Mouse (Mus musculus) heart, embryonic 12.5 days (tissue): Measurements from ENCODE around the gene Lpin2. TPM values are rescaled to one million over a fixed set of nuclear protein-coding genes. Genes with fewer than 3 reads are reported as not detected.

Experiments used
- ATAC-seq: fragments of 200-750 bp; cut with Nextera tagmentation; 2 replicates; pipeline ENCODE4 v1.8.0; 2017; ENCODE audit warnings: moderate TSS enrichment, moderate library complexity; ENCODE audit not compliant: insufficient number of reproducible peaks, low FRiP score
- H3K27ac ChIP-seq: fragments of 300-500 bp; sonication (generic); 2 replicates; pipeline ENCODE4 v1.5.1; 2016; ENCODE audit warnings: mild to moderate bottlenecking, moderate library complexity; ENCODE audit not compliant: poor library complexity, severe bottlenecking
- H3K27me3 ChIP-seq: fragments of 300-500 bp; sonication (generic); replicated peaks from 2 replicates; pipeline ENCODE4 v1.6.1; 2016; ENCODE audit warnings: mild to moderate bottlenecking, moderate library complexity
- H3K36me3 ChIP-seq: fragments of 300-500 bp; sonication (generic); 2 replicates; pipeline ENCODE4 v1.6.1; 2016; ENCODE audit warnings: mild to moderate bottlenecking, moderate library complexity
- H3K4me1 ChIP-seq: fragments of 300-500 bp; sonication (generic); replicated peaks from 2 replicates; pipeline ENCODE4 v1.6.1; 2016; ENCODE audit warnings: mild to moderate bottlenecking
- H3K4me2 ChIP-seq: fragments of 300-500 bp; sonication (generic); 2 replicates; pipeline ENCODE4 v1.6.1; 2016; ENCODE audit warnings: mild to moderate bottlenecking, moderate library complexity
- H3K4me3 ChIP-seq: fragments of 300-500 bp; sonication (generic); 2 replicates; pipeline ENCODE4 v1.5.1; 2016; ENCODE audit warnings: mild to moderate bottlenecking
- H3K9ac ChIP-seq: fragments of 300-500 bp; sonication (generic); 2 replicates; pipeline ENCODE4 v1.6.1; 2016; ENCODE audit warnings: mild to moderate bottlenecking, moderate library complexity
- H3K9me3 ChIP-seq: fragments of 300-500 bp; sonication (generic); replicated peaks from 2 replicates; pipeline ENCODE4 v1.6.1; 2016; ENCODE audit warnings: mild to moderate bottlenecking, moderate library complexity
- WGBS: fragments of 180-500 bp; shearing (Covaris S2); methylation state at CpG from one replicate; pipeline ENCODE4 v1.1.7; 2016; 5-methylcytosine and 5-hydroxymethylcytosine counted together
- polyA plus RNA-seq: library from polyadenylated mRNA; unstranded; fragments of >200 nt; fragmentation: Nextera tagmentation; extraction: Ambion mirVana; gene quantifications from 2 replicates; pipeline ENCODE4 v1.2.1, GENCODE M21; 2016

Gene Lpin2
- polyA plus RNA-seq, 1 experiment from 2014 or later, result 23.8 TPM

DNA sequence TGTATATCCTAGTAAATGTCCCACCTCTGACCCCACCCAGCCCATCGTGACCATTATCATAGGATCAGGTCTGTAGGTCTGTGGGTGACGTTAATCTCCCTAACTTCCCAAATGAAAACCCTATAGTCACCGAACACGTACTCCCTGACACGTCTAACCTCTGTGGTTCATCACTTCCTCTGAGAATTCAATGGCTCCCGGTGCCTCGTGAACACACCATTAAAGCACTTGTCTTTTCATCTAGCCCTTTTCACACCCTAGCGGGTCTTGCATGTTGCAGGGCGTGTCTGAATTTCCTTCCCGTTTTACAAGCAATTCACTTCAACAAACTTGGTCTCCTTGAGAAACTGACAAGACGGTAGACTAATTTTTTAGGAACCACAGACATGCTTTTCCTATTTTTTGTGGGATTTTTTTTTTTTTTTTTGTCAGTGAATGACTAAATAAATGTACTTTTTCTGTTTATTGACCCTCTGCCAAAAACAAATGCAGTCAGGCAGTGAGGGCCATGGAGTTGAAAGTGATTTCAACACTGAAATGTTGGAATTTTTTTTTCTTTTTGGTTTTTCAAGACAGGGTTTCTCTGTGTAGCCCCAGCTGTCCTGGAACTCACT, 105.9 kb downstream of the Lpin2 start:
- Histone ChIP-seq H3K4me3 (no peak overlapping the region), H3K4me2 (no peak overlapping the region), H3K4me1 (peaks cover 84% of the 10 kb centered on the region), H3K27me3 (no peaks in the 10 kb centered on the region), H3K9me3 (no peaks in the 10 kb centered on the region), H3K27ac (no peak overlapping the region), H3K9ac (no peak overlapping the region), H3K36me3 (no peaks in the 10 kb centered on the region)
- 85% methylated on average over 11 of the region's 11 CpGs for WGBS
- no peak for ATAC-seq

DNA sequence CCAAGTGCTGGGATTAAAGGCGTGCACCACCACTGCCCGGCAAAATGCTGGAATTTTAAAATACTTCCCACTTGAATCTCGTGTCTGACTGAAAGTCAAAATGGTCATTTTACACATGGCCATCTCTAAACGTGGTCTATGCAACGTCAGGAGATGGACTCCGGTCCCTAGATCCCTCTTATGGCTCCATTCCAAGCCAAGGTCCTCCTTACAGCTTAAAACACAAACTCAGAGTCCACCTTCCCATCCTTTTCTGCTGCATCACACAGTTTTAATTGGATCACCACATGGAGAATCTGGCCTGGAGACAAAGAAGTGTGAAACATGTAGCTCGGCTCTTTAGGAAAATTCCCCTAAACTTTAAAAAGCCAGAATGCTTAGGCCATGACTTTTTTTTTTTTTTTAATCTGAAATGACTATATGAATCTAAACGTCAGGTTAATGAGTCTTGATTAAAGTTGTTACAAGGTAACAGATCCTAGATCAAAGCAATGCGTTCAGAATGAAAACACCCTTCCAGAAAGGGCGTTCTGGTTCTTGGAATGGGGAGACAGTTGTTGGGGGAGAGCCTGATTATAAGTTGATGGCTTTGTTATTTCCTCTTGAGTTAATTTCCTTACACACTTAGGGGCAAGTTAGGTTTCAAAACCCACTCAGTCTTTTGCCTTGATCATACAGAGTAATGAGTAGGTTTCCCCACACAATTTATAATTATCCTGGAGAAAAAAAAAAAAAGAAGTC, 106.6 kb downstream of the Lpin2 start:
- no peak overlapping the region for H3K4me2 ChIP-seq
- no peaks in the 10 kb centered on the region for H3K9me3 ChIP-seq
- no peak overlapping the region for H3K27ac ChIP-seq
- no peak for ATAC-seq
- WGBS, result 78% methylated on average over 10 of the region's 10 CpGs
- no peak overlapping the region for H3K9ac ChIP-seq
- H3K27me3 ChIP-seq, result no peaks in the 10 kb centered on the region
- H3K36me3 ChIP-seq, result no peaks in the 10 kb centered on the region
- H3K4me3 ChIP-seq, result no peak overlapping the region
- peaks cover 84% of the 10 kb centered on the region for H3K4me1 ChIP-seq

DNA sequence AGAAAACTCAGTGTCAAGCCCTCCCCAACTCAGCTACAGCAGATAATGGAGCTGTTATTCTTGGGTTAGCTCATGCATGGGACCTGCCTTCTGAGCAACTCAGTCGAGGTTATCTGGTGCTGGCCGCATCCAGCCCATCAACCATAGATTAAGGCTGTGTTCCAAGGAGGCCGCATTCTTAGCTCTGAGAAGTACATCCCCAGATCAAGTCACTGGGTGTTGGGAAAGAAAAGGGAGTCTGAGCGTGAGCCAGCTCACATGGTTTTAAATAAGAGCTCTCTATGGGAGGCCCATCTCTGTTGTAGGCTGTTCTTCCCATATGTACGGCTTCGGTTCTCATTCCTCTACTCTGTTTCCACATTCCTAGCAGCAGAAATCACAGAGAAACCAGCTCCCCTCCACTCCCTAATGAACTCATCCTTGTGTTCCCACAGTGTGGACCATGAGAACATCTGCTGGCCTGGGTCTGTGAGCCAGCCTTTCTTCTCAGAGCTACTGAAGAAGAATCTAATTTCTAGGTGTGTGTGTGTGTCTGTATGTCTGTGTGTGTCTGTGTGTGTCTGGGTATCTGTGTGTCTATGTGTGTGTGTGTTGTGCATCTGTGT, 107.3 kb downstream of the Lpin2 start:
- WGBS, result 29% methylated on average over 6 of the region's 6 CpGs
- peak overlapping the region; percentile 85 for H3K27ac ChIP-seq

DNA sequence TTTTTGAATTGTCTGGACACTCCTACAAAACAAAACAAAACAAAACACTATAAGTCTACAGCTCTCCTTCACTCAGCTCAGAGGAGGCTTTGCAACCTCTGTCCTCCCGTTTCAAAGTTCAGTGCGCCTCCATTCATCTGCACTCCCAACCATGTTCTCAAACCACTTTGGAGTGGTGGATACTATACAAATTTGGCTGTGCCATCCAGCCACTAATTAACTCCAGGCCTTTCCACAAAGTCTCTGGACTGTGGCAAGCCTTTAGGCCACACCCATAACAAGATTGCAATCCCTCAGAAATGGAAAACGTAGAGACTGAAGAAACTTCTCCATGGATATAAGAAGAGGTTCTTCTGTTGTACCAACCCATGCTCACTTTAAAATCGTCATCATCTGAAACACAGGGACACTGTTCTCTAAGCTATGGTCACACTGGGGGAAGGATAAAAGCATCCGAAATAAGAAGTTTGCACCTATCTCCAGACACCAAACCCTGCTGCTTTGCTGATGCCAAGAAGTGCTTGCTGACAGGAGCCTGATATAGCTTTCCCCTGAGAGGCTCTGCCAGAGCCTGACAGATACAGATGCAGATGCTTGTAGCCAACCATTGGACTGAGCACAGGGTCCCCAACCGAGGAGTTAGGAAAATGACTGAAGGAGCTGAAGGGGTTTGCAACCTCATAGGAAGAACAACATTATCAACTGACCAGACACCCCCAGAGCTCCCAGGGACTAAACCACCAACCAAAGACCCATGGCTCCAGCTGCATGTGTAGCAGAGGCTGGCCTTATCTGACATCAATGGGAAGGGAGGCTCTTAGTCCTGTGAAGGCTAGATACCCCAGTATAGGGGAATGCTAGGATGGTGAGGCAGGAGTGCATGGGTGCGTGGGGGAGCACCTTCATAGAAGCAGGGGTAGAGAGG, 108.4 kb downstream of the Lpin2 start:
- Histone ChIP-seq H3K4me3 (no peak overlapping the region; the same call in 1 of the 2 replicates), H3K27me3 (no peaks in the 10 kb centered on the region), H3K9ac (no peak overlapping the region), H3K36me3 (no peaks in the 10 kb centered on the region), H3K27ac (peak overlapping the region; percentile 85), H3K4me1 (peaks cover 69% of the 10 kb centered on the region), H3K4me2 (peak overlapping the region; percentile 48), H3K9me3 (no peaks in the 10 kb centered on the region)
- WGBS, result 27% methylated on average over 7 of the region's 7 CpGs
- peak; percentile 30; the same call in 1 of the 2 replicates for ATAC-seq

More for the DNA sequence above, 107.3 kb downstream of the Lpin2 start:
- H3K4me1 ChIP-seq, result peaks cover 79% of the 10 kb centered on the region
- H3K4me2 ChIP-seq, result no peak overlapping the region
- H3K36me3 ChIP-seq, result no peaks in the 10 kb centered on the region
- H3K9ac ChIP-seq, result peak overlapping the region; percentile 17; the same call in 1 of the 2 replicates
- no peak for ATAC-seq
- H3K9me3 ChIP-seq, result no peaks in the 10 kb centered on the region
- H3K4me3 ChIP-seq, result no peak overlapping the region
- H3K27me3 ChIP-seq, result no peaks in the 10 kb centered on the region

DNA sequence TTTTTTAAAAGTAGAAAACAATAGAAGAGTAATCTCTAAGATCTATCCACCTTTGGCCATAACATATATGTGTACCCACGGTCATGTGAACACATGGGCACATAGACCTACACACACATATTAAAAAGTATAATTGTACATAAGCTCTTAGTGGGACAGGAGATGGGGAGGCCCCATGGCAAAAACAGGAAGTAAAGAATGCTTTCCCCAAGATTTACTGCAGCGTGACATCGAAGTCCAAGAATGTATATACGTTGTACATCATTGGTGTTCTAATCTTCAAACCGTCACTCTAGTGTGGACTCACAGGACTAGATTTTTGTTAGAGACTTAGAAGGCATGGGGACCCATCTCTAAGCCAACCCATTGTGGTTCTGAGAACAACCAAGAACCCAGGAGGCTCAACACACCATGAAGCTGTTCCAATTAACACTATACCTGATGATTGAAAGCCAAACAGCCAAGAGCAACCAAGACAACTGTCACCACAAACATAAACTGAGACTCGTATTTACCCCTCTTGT, 109.6 kb downstream of the Lpin2 start:
- Histone ChIP-seq H3K4me1 (peaks cover 58% of the 10 kb centered on the region), H3K36me3 (no peaks in the 10 kb centered on the region), H3K4me3 (no peak overlapping the region), H3K9me3 (no peaks in the 10 kb centered on the region), H3K27me3 (no peaks in the 10 kb centered on the region), H3K27ac (peak overlapping the region; percentile 85), H3K9ac (no peak overlapping the region), H3K4me2 (no peak overlapping the region)
- WGBS, result 81% methylated on average over 6 of the region's 6 CpGs
- ATAC-seq, result no peak

DNA sequence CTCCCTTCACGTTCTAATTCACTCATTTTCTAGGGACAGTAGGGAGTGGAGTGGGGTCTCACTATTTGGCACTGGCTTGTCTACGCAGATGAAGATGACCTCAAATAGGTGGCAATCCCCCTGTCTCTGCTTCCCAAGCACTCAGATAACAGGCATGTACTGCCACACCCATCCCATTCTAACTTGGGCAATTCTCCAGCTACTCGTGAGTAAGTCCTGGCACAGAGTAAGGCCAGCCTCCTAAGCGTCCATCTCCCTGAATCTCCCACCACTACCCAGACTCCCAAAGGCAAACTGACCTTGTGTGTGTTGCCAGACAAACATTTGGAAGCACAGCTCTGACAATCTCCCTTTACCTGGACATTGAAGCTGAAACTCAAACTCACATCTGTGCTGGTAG, 110.5 kb downstream of the Lpin2 start:
- H3K4me1 ChIP-seq, result peaks cover 50% of the 10 kb centered on the region
- no peaks in the 10 kb centered on the region for H3K36me3 ChIP-seq
- H3K27me3 ChIP-seq, result no peaks in the 10 kb centered on the region
- no peak overlapping the region for H3K9ac ChIP-seq
- WGBS, result 55% methylated on average over 4 of the region's 4 CpGs
- peak overlapping the region; percentile 85 for H3K27ac ChIP-seq
- H3K4me2 ChIP-seq, result no peak overlapping the region
- ATAC-seq, result no peak
- H3K4me3 ChIP-seq, result no peak overlapping the region
- no peaks in the 10 kb centered on the region for H3K9me3 ChIP-seq

DNA sequence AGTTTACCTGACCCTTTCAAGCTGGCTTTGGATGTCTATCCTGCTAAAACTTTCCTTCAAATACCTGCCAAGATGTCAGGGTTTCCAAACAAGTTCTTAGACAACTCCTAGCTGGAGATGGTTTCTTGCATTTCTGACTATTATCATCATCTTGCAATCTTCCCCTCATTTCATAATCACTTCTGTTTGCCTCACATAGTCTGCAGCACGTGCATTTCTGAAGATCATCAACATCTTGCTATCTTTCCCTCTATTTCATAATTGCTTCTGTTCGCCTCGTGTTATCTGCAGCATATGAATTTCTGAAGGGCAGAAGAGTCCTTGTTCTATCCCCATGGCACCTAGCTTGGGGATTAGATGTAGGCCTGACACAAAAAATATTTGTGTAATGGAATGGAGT, 112.2 kb downstream of the Lpin2 start:
- no peak overlapping the region for H3K4me2 ChIP-seq
- H3K27ac ChIP-seq, result no peak overlapping the region
- WGBS, result 78% methylated on average over 3 of the region's 3 CpGs
- ATAC-seq, result no peak
- no peaks in the 10 kb centered on the region for H3K27me3 ChIP-seq
- no peak overlapping the region for H3K4me3 ChIP-seq
- peaks cover 3% of the 10 kb centered on the region; the same call in 1 of the 2 replicates for H3K36me3 ChIP-seq
- H3K4me1 ChIP-seq, result peaks cover 44% of the 10 kb centered on the region
- no peak overlapping the region for H3K9ac ChIP-seq
- no peaks in the 10 kb centered on the region for H3K9me3 ChIP-seq

Other genes starting within 250 kb of the Lpin2 start
- 229 and 241 TPM in 2 replicates for gene Myom1, start 179.9 kb upstream of the Lpin2 start, polyA plus RNA-seq
- 832 and 883 TPM in 2 replicates for gene Myl12a, start 179.7 kb upstream of the Lpin2 start, polyA plus RNA-seq
- 97.0 and 99.7 TPM in 2 replicates for gene Emilin2, start 129.4 kb downstream of the Lpin2 start, polyA plus RNA-seq